ENCODE assay signal across 7 mouse cellular contexts in the genomic region with DNA sequence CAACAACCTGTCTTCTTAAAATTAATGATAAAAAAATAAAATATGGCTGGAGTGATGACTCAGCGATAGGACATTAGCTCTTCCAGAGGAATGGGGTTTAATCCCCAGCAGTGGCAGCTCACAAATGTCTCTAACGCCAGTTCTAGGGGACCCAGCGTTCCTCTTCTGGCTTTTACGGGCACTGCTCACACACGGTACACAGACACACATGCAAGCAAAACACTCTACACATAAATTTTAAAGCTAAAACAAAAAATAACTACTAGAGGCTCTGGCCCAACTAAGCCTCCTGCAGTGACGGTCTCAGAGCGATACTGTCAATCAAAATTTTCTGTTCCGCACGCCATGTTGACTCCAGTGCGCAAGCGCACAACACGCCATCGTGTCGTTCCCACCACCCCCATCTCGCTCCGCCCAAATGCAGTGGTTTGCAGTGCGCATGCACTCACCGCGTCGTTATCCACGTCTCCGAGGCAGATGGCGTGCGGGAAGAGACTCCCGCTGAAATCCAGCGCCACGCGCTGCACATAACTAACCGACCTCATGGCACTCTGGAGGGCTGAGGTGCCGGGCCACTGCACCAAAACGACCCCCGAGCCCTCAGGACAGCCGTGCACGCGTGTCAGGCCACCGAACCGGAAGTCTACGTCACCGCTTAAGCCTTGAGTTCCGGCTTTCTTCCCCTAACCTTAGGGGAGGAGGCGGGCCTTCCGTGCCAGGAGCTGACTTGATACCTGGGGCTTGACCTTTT. TPM values are rescaled to one million over a fixed set of nuclear protein-coding genes. Genes with fewer than 3 reads are reported as not detected.
DNase-seq lines count a peak whose midpoint lies in the region; ATAC-seq lines count a peak whose summit lies in the region.

A gene (minus strand): TSS at position 663 of the 751 bp plus-strand sequence.

- under 1% methylated on average over 42 of the region's 42 CpGs for WGBS in intestine, embryonic 15.5 days
- 0% methylated on average over 42 of the region's 42 CpGs for WGBS in midbrain, embryonic 10.5 days

- peak within 1 kb of the TSS; percentile 73 for H3K9ac ChIP-seq in intestine, embryonic 15.5 days

- ATAC-seq in intestine, embryonic 15.5 days: peak; percentile 97

- peak within 1 kb of the TSS; percentile 62 for H3K4me3 ChIP-seq in intestine, embryonic 15.5 days (replicated peaks)
- H3K4me3 ChIP-seq in midbrain, embryonic 10.5 days: peak within 1 kb of the TSS; percentile 73

- intact Hi-C loops in gastrocnemius, postnatal 36 days (cut with DNase I): no loop called here
- intact Hi-C loops in left cerebral cortex, postnatal 25 days (cut with DNase I): no loop called here

- H3K4me1 ChIP-seq in intestine, embryonic 15.5 days (replicated peaks): 0 out of 2 replicates have a peak, but pooled peaks cover 3% of the 10 kb centered on the region
- H3K4me1 ChIP-seq in midbrain, embryonic 10.5 days: peaks cover 9% of the 10 kb centered on the region

- peak within 1 kb of the TSS; percentile 65 for H3K4me2 ChIP-seq in intestine, embryonic 15.5 days (replicated peaks)

- peak within 1 kb of the TSS; percentile 96 for H3K27ac ChIP-seq in intestine, embryonic 15.5 days
- peak within 1 kb of the TSS; percentile 98 for H3K27ac ChIP-seq in midbrain, embryonic 10.5 days (replicated peaks)

- no peaks in the 10 kb centered on the region for H3K27me3 ChIP-seq in intestine, embryonic 15.5 days (replicated peaks)
- no peaks in the 10 kb centered on the region for H3K27me3 ChIP-seq in midbrain, embryonic 10.5 days (ENCODE audit: low read depth, poor library complexity, severe bottlenecking)

- H3K36me3 ChIP-seq in intestine, embryonic 15.5 days: peaks cover 8% of the 10 kb centered on the region; the same call in 1 of the 2 replicates
- H3K36me3 ChIP-seq in midbrain, embryonic 10.5 days: peaks cover 44% of the 10 kb centered on the region

- no peaks in the 10 kb centered on the region for H3K9me3 ChIP-seq in intestine, embryonic 15.5 days
- no peaks in the 10 kb centered on the region for H3K9me3 ChIP-seq in midbrain, embryonic 10.5 days (replicated peaks)

- DNase-seq in adrenal gland, adult 18-20 months (ENCODE audit: low spot score in 2 of 2): peak; percentile 91 to 93
- peak; percentile 96 for DNase-seq in embryo, embryonic 11 days
- peak; percentile 94 to 97 for DNase-seq in gastrocnemius, postnatal 36 days
- DNase-seq in left cerebral cortex, postnatal 25 days (ENCODE audit: low spot score in 2 of 2): peak; percentile 98
- DNase-seq in midbrain, embryonic 10.5 days (ENCODE audit: low spot score): peak; percentile 95
- DNase-seq in right cerebral cortex, postnatal 4 days: peak; percentile 91

RNA-seq across cellular contexts. Expression of the gene that starts here (rescaled TPM):
- total RNA-seq in adrenal gland, adult 18-20 months (2021): 10 to 100 TPM; 16.4 to 27.2 TPM
- total RNA-seq in gastrocnemius, postnatal 36 days (2021): 10 to 100 TPM; 15.3 to 19.5 TPM
- 24.4 and 24.8 TPM in 2 replicates for polyA plus RNA-seq in intestine, embryonic 15.5 days (2015; fragmentation: Nextera tagmentation; extraction: Ambion mirVana)
- 10 to 100 TPM; 25.0 to 30.9 TPM for total RNA-seq in left cerebral cortex, postnatal 25 days (2021)
- polyA plus RNA-seq in midbrain, embryonic 10.5 days (2016; fragmentation: Nextera tagmentation; extraction: Ambion mirVana): 41.6 and 42.8 TPM in 2 replicates

Comparison
In these comparisons a context has a peak if more than half of its experiments do, and no peak if none do; other contexts are left out.
1. Peak in every context shown above with its lines: DNase-seq, ATAC-seq, H3K4me3 ChIP-seq and H3K27ac ChIP-seq.